Mouse (Mus musculus) gastrocnemius, postnatal 25 days (tissue): ENCODE results near the gene Adamts3. TPM values are rescaled to one million over a fixed set of nuclear protein-coding genes. Genes with fewer than 3 reads are reported as not detected.

Experiments
- DNase-seq: peaks from one replicate; pipeline ENCODE4 v3.0.0; 2022
- total RNA-seq, 2 experiments: library from RNA; stranded (reverse); gene quantifications; 1 replicate in 1 of 2; 2 replicates in 1 of 2; pipeline ENCODE4 v1.2.3; 2021

Gene Adamts3
- total RNA-seq, 2 experiments from 2014 or later: 1.6 to 4.0 TPM

- DNase-seq: no peak
These were observed 66.5 kb downstream of the Adamts3 start for GRCm38 (mm10) chr5:89816610-89817009.

DNA sequence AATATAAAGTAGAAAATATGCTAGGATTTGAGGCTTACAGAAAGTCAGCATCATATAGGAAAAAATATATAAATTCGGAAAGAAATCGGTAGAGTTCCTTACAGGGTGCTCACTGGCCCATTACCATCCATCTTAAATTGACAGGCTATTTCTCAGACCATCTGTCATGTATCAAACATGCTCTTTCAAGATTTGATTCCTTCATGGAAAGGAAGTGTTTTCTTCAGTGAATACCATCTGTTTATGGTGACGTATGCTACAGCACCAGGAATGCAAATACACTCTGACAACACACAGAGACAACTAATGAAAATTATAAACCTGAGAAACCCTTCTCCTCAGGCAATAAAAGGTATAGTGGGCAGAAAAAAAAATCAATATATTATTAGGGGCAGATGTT, 68.6 kb downstream of the Adamts3 start:
- no peak for DNase-seq

- peak; percentile 9 for DNase-seq
These were observed 82.8 kb downstream of the Adamts3 start for GRCm38 (mm10) chr5:89800181-89800816.

- no peak for DNase-seq
These were observed 89.4 kb downstream of the Adamts3 start for GRCm38 (mm10) chr5:89793706-89794105.

GRCm38 (mm10) chr5:89784635-89785034, 98.5 kb downstream of the Adamts3 start:
- no peak for DNase-seq

DNA sequence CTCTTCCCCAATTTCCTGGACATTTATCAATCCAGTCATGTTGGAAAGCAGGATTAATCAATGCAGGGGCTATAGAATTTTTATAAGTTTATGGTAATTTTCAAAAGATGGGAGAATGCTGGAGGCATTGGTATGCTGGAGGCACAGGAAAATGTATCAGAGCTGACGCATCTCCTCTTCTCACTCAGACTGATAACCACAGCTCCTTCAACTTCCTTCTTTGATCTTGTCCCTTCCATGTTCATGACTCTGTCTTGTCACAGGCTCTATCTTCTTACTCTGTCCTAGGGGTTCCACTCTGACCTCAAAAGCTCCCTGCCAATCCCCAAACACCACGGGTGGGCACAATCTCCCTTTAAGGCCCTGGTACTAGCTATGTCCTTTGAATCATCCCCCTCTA, 103.3 kb downstream of the Adamts3 start:
- DNase-seq: no peak

DNA sequence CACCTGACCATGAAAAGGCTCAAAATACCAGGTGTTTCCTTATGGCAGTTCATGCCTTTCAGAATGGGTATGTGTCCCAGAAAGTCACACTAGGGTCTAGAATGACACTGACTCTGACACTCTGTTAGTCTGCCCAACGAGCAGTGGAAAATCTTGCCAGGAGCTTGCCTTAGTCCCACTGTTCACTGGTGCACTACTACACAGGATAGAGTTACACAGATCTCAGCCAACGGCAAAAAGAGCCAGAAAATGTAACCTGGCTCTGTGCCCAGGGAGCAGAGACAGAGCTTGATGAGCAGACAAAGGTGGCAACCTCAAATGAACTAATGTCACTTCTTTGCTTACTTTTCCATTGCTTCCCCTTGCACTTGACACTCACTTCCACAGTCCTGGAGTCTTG, 104.5 kb downstream of the Adamts3 start:
- no peak for DNase-seq

DNA sequence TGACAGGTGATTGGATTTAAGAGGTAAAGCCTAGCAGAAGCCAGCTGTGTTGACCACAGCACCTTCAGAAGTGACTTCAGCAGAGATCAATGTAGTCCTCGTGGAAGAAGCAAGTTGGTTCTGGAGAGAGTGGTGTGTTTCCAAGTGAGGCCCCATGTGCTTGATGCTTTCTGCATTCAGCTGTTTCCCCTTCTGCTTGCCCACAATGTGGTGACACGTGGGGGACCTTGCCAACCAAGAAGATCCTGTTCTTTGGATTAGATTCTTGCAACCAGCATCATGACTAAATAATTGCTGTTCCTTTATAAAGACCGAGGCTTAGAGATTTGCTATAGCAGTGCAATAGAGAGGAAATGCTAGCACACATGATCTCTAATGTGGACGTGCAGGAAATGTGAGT, 105.7 kb downstream of the Adamts3 start:
- DNase-seq: no peak

DNA sequence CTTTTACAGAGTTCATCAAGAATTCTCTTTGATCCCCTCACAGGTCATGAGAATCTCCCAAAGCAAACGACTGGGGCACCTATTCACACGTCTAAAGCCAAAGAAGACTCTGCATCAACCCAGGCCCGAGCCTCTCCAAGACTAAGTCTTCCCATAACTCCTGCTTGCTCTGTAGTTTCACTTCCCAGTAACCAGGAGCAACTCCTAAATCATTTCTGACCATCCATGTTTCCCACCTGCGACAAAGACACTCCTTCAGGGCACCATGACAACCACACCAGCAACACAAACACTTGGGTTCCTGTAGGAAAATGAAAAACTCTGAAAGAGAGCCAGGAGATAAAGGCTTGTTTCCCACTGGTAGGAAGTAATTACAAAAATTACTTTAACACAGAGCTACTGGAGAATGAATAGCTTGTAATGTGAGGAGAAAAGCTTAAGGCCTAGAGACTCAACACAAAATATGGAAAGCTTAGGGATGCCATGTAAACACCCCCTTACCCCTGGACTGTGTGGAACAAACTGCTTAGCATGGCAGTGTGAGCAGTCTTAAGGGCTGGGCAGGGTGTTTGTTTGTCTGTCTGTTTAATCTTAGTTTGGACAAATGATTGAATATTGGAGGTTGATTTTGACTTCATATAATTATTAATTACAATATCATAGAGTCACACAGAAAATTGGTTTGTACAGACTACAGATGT, 112.3 kb downstream of the Adamts3 start:
- no peak for DNase-seq

DNA sequence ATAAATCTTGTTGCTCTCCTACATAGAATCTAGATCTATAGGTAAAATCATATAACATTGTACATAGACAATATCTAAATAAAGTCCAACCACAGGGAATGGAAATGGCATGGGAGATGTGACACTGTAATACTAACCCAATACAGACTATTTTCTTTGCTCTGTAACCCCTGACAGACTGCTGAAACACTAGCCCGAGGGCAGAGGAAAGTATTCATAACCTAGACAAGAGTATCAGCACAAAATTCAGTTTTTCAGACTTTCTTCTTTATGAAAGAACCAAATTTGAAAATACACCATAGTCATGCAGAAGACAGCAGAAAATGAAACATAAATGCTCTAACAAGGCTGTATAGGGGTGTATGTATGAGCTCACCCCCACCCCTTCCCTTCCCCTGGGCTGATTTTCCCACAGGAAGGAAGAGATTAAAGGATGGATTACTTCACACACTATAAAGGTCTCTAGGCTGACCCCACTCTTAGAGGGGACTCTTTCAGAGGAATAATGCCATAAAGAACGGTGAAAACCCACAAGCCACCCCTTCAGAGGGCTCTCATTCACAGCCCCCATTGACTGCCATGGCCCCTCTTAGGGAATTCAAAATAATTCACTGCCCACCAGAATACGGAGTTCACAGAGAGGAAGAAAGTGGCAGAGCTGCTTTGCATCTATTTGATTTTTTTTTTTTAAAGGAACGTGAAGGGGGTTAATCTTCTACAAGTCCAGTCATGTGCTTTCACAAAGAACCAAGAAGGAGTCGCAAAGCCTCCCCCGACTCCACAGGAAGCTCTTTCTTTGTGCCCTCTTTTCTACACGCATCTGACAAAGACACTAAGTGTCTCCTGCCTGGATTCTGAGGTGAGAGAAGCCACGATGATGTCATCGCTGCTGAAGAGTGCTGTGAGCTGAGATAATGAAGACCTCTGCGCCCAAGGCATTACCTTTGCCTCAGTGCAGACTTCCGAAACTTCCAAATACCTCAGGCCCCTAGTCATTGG, 119.6 kb downstream of the Adamts3 start:
- no peak for DNase-seq

DNA sequence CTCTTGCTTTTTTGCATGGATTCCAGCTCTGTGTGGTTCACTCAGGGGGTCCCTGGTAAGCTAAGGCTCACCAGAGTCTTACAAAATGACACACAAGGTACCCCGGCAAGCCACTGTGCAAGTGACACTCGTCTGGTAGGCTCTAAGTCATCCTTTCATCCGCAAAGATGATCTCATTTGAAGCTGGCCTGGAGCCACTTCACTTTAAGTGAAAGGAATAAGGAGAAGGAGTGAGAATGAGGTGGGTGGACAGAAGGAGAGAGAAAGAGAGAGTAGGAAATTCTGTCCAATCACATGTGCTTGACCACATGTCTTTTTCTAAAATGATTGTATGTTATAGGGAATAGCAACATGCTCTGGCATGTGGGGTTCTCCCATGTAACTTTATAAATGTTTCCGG, 122.8 kb downstream of the Adamts3 start:
- no peak for DNase-seq

- no peak for DNase-seq
These were observed 131.3 kb downstream of the Adamts3 start for GRCm38 (mm10) chr5:89751836-89752235.

- DNase-seq: no peak
These were observed 134.8 kb downstream of the Adamts3 start for GRCm38 (mm10) chr5:89748185-89748884.

GRCm38 (mm10) chr5:89747149-89747659, 135.9 kb downstream of the Adamts3 start:
- no peak for DNase-seq

- no peak for DNase-seq
These were observed 138.0 kb downstream of the Adamts3 start for GRCm38 (mm10) chr5:89745112-89745511.

DNA sequence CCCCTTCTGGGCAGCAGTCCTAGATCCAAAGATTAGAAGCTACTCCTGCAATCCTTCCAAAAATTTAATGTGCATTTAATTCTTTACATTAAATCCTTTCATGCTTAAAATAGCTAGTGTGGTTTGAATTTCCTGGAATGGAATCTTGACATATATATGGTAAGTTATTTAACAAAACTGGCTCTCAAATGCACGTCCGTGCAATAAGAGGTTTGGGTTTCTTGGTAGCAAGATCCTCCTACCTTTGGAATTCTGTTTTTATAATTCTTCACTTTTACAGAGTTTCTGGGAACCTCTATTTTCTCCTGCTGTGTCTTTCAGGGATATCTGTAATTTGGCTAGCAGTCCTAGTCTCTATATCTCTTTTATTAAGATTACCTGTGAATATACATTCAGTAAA, 148.4 kb downstream of the Adamts3 start:
- no peak for DNase-seq

DNA sequence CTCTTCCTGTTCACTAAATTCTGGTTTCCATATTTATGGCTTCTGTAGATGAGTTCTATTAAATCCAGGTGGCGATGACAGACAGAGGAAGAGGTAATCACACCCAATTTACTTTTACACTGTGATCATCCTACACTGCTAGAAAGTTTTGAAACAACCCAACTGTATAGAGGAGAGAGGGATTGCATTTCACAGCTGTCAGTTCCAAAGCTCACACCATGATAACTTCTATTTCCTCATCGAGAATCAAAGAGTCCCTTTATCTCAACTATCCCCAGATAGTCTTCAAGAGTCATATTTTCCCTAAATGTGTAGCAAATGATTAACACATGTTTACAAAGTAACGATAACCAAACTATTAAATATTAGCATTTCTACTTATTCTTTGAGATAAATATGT, 152.7 kb downstream of the Adamts3 start:
- no peak for DNase-seq

- no peak for DNase-seq
These were observed 155.0 kb downstream of the Adamts3 start for GRCm38 (mm10) chr5:89728117-89728516.

GRCm38 (mm10) chr5:89727497-89728057, 155.6 kb downstream of the Adamts3 start:
- DNase-seq: no peak

DNA sequence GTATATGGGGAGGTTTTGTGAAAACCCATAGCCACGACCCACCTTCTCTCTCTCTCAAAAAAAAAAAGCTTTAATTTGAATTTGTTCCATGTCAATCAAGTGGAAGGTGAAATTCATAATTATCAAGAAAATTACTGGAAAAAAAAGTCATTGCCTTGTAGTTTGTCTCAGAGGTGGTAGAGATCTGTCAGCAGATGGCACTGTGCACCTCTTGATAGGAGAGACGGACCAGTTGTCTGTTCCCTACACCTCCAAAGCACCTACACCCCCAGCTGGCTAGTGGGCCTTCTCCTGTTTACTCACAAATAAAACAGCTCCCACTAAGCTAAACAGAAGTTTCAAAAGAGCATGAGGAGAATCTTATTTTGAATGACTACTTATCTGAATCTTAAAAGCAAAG, 168.6 kb downstream of the Adamts3 start:
- no peak for DNase-seq

DNA sequence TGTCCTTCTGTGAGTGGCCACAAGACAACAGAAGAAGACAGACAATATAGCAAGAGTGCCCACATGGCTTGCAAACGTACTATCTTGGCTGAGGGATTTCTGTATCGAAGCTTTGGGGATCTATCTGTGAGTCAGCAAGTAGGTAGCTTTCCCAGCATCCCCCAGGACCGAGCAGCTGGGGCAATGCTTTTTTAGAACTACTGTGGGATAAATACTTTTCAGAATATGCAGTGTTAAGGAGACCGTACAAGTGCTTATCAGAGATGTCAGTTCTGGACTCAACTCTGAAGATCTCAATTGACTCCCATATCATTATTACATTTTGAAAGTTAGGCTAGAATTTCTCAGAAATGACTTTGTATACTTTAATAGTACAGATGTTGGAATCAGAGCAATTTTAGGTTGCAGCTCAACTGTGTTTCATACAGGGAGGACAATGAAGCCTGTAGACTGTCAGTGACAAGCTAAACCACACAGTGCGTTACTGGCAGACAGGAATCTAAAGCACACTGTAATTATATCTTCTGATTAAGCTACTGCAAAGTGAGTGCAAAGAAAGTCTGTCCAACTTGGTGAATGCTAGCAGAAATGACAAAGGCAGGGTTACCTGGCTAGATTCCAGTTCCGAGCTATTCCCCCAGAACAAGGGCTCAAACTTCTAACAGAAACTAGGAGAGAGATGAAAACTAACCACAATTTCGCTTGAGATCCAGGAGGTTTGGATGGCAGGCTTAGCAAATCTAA, 171.8 kb downstream of the Adamts3 start:
- DNase-seq: no peak
